Mouse (Mus musculus) right cerebral cortex, adult 2 months (tissue): ENCODE measurements at regions not wholly inside any gene's neighbourhood (a gene's known extent, or its start where the extent isn't known, plus 50 kb on each side); places are given as distances from the start of the nearest gene placed in this dataset.

Experiments used
- DNase-seq, 2 experiments: peaks; one replicate each; pipeline ENCODE4 v3.0.0; 2021 to 2022; ENCODE audit warnings: low spot score in 2 of 2

GRCm38 (mm10) chr1:60627786-60628453 lies 61.0 kb upstream of the Raph1 start:
- no peak for DNase-seq

GRCm38 (mm10) chr1:60627367-60627766 lies 60.5 kb upstream of the Raph1 start:
- no peak for DNase-seq

GRCm38 (mm10) chr1:60625698-60626486 lies 59.0 kb upstream of the Raph1 start:
- peak; percentile 35 to 39 for DNase-seq

GRCm38 (mm10) chr1:60624231-60624630 lies 57.3 kb upstream of the Raph1 start:
- no peak for DNase-seq

GRCm38 (mm10) chr1:60623440-60624016 lies 56.6 kb upstream of the Raph1 start:
- no peak for DNase-seq

GRCm38 (mm10) chr1:60621770-60622169 lies 54.9 kb upstream of the Raph1 start:
- no peak for DNase-seq

- DNase-seq, result no peak
These were observed 54.3 kb upstream of the Raph1 start for GRCm38 (mm10) chr1:60621064-60621726.

GRCm38 (mm10) chr1:60618389-60618788 lies 51.5 kb upstream of the Raph1 start:
- no peak for DNase-seq

GRCm38 (mm10) chr1:60616916-60617315 lies 50.0 kb upstream of the Raph1 start:
- no peak for DNase-seq
